18 mouse cellular contexts compared by ENCODE assay signal in the genomic region with DNA sequence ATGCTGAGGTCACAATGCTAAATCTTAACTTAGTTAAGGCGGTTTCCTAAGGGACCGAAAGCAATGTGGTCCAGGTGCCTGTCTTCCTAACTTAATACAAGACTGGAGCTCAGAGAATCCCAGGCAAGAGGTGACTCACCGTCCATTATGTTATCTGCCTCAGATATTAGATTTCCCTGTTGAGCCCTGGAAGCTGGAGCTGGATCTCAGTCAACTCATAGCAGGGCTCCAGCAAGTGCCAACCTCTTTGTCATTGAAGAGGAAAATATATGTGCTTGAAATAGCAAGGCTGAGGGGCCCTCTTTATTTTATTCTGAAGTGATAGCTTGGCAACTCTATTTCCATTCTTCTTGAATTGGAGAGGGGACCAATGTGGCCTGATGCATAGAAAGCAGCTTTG.
"Had no signal": no experiment of that assay in that cellular context is flagged by ENCODE, and none has a peak within 500 bp of the region (broad histone marks: within the 10 kb centered on the region; RNA-seq: fewer than 3 reads in every experiment).

No protein-coding gene starts in this region.

- H3K27ac ChIP-seq: kidney, postnatal 0 days; limb, embryonic 10.5 days; liver, embryonic 12.5 days; neural tube, embryonic 13.5 days had no signal

- H3K4me3 ChIP-seq: limb, embryonic 10.5 days; liver, embryonic 12.5 days; megakaryocyte, embryonic 14.5 days; neural tube, embryonic 13.5 days had no signal

- H3K36me3 ChIP-seq: limb, embryonic 10.5 days; liver, embryonic 12.5 days; neural tube, embryonic 13.5 days had no signal

- H3K4me2 ChIP-seq: liver, embryonic 12.5 days; lung, embryonic 14.5 days; midbrain, embryonic 11.5 days; neural tube, embryonic 13.5 days had no signal

- H3K27me3 ChIP-seq: liver, embryonic 12.5 days; megakaryocyte, embryonic 14.5 days; neural tube, embryonic 13.5 days had no signal

- H3K9ac ChIP-seq: liver, embryonic 12.5 days; lung, embryonic 14.5 days; neural tube, embryonic 13.5 days had no signal

- H3K4me1 ChIP-seq: limb, embryonic 10.5 days; liver, embryonic 12.5 days; megakaryocyte, embryonic 14.5 days; neural tube, embryonic 13.5 days had no signal

- DNase-seq: kidney, adult 9 months; kidney, postnatal 36 days; layer of hippocampus, adult 9-11 months; lung, embryonic 14.5 days; lung, postnatal 10 days; lung, postnatal 4 days; retina, postnatal 1 day; right cerebral cortex, postnatal 4 days; spleen, adult 18-20 months; thymus, adult 18-20 months; thymus, postnatal 14 days had no signal

- H3K9me3 ChIP-seq: limb, embryonic 10.5 days; liver, embryonic 12.5 days; megakaryocyte, embryonic 14.5 days; neural tube, embryonic 13.5 days had no signal

- ATAC-seq: liver, embryonic 12.5 days; midbrain, embryonic 16.5 days had no signal
